Mouse (Mus musculus) spleen, adult 10 weeks (tissue): Measurements from ENCODE around the gene E2f6. TPM values are rescaled to one million over a fixed set of nuclear protein-coding genes. Genes with fewer than 3 reads are reported as not detected.

Experiments used
- polyA plus RNA-seq: library from polyadenylated mRNA; stranded (reverse); fragments of 350-450 nt; fragmentation: Illumina TruSeq; extraction: RNeasy Lipid Tissue Mini Kit (QIAGEN cat#74804); gene quantifications from one replicate; pipeline ENCODE4 v1.2.3, GENCODE M21; 2015; ENCODE audit warnings: low replicate concordance; ENCODE audit not compliant: insufficient read depth

The E2f6 gene
- polyA plus RNA-seq, result 23.0 TPM

GRCm38 (mm10) chr12:16810525-16811431, at the start of gene E2f6:
Gene E2f6 (plus strand): TSS chr12:16810963.

GRCm38 (mm10) chr12:16800259-16800958, 10.4 kb upstream of the E2f6 start, which contains the start of gene Greb1:
Gene Greb1 (minus strand): TSS chr12:16800886.

Other genes with a start within 250 kb of the E2f6 start
- 13.1 TPM for gene Lpin1, start 200.0 kb upstream of the E2f6 start, polyA plus RNA-seq
- not detected for gene Ntsr2, start 157.6 kb upstream of the E2f6 start, polyA plus RNA-seq
- gene Greb1, start 10.1 kb upstream of the E2f6 start, polyA plus RNA-seq, result 0.69 TPM
- 60.3 TPM for gene Rock2, start 83.9 kb downstream of the E2f6 start, polyA plus RNA-seq
- gene Pqlc3, start 189.4 kb downstream of the E2f6 start, polyA plus RNA-seq, result 52.8 TPM
- gene 2410004P03Rik, start 200.8 kb downstream of the E2f6 start, polyA plus RNA-seq, result 0.26 TPM